Mouse (Mus musculus): Measurements from ENCODE around the gene Asprv1.

Asprv1 gene

DNA sequence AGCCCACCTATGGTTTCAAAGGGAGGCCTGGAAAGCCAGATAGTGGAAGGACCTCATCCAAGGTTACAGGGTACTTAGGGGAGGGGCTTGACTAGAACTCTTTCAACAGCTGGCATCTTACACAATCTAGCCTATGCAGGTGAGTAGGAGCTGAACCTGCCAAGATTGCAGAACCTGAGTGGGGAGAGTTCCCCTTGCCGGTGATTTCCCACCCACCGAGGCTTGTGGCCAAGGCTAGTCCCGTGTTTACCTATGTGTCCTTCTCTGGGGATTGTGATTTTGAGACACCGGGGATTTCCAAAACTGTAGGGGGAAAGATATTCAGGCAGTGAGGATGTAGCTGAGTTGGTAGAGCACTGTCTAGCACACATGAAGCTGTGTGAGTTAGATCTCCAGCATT lies 12.7 kb upstream of the Asprv1 start:
- DNase-seq (ENCODE audit: low spot score in 2 of 2) = no peak

DNA sequence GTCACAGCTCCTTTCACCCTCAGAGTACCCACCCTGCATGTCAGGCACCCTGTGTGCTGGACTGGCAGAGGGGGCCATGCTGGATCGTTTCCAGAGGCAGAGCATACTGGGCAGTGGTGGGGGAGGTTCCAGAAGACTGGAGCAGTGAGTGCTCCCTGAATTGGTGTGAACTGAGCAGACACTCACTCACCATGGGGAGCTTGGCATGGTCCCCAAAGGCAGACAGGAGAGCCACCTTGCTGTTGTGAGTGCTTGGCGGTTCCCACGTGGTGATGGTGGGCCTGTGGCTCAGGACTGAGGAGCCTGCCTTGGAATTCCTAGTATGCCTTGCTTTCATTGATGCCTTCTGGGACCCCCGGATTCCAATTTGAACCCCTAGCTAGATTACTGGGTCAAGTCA lies 4.8 kb upstream of the Asprv1 start:
- no peak for DNase-seq (ENCODE audit: low spot score in 2 of 2)

DNA sequence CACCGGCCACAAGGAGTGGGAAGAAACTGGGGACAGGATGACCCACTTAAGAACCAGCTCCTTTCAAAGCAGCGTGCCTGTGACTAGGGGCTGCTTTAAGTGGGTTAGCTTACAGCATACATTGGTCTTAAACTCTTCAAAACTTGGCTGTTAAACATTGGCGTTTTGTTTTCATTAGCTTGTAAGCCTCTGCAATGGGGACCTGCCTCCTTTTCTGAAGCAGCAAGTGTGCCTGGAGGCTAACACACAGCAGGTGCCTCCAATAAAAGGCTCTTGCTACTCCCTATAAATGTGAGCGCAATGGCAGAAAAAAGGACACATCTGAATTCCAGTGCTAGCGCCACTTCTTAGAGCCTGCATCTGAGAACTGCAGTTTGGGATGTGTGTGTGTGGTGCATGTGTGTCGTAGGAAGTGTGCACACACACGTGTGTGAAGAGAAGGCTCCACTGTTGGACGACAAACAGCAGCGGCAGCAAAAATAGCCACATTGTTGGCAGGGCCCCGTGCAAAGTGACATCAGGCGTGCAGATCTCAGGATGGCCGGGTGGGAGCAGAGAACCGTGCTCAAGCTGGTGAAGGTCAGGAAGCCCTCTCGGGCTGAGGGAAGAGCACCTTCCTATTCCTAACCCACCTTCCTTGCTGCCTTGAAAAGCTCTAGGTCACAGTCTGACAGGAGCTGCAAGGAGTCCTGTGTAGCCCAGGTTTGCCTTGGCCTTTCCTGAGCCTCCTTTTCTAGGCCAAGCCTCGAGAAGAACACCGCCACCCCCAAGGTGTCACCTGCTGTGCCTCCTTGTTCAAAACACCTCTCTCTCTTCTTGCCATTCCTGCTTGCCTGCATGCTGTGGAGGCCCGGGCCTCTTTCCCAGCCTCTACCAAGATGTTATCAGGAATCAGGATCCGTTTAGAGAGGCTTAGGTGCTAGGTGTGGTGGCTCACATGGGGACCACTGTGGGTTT lies 3.6 kb upstream of the Asprv1 start:
- no peak for DNase-seq (ENCODE audit: low spot score in 2 of 2)

DNA sequence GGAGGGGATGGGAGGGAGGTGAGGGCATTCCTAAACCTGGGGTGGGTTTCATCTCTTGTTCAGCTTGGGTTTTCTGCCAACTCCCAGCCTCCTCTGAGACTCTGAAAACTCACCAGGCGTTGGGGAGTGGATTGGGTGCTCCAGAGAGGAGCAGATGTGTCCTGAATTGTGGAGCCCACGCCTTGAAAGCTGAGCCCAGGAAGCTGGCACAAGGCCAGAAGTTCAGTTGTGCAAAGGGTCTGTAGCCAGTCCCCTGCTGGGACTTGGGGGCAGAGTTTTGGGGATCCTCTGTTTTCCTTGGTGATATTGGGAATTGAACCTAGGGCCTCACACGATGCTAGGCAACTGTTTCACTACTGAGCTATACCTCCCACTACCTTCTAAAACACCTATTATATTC lies 2.2 kb downstream of the Asprv1 start:
- DNase-seq (ENCODE audit: low spot score in 2 of 2) = peak in 1 of 2 experiments; percentile 61

DNA sequence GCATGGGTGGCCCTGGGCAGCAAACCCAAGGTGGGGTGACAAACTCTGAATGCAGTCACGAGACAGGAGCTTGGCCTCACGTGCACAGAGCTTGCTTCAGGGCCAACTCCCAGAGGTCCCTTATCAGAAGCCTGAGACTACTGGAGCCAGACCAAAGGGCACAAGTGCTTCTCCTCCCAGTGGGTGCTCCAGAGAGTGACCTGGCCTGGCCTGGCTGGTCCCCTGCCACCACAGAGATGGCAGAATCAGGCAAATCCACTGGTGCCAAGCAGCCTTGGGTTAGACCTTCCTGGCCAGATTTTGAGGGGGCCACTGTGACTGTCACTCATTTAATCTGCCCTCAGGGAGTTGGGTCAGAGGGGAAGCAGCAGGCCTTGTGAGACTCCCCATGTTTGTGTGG lies 8.5 kb downstream of the Asprv1 start:
- peak; percentile 65 to 74 for DNase-seq (ENCODE audit: low spot score in 2 of 2)

DNA sequence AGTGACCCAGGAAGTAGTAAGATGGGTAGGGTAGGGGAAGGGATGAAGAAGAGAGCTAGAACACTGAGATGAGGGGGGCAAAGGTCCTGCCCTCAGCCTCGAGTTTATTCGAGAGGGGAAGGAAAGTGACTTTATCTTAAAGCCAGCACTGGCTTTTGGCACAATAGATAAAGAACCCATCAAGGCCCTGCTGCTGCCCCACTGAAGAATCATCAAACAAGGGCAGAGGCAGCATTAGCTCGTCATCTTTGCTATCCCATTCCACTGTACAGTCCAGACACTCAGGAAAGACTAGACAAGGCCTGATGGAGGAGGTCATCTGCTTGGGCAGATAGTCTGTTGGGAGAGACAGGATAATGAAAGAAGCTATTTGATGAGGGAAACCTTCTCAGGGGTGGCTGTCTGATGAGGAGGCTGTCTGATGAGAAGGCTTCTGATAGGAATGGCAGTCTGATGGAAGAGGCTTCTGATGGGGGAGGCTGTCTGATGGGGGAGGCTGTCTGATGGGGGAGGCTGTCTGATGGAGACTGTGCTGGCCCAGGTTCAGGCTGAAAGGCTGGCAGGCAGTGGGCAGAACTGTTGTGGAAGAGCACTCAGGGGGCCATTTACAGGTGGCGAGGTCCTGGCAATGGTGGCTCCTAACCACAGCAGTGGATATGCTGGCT lies 9.3 kb downstream of the Asprv1 start:
- peak; percentile 57 to 67 for DNase-seq (ENCODE audit: low spot score in 2 of 2)

DNA sequence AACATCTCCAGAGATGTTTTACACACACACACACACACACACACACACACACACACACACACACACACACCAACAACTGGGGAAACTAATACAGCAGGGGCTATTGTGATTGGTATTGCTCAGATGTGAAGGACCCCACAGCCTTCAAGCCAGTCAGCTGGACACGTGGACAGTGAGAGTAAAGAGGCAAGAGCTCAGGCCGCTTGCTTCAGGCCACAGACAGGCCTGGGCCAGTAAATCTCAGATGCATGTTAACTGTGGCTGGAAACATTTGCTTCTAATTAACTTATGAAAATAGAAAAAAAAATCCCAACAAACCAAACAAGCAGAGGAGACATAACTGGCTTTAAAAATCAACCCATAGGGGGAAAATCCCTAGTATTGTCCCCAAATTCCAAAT lies 9.9 kb downstream of the Asprv1 start:
- peak in 1 of 2 experiments; percentile 61 for DNase-seq (ENCODE audit: low spot score in 2 of 2)

DNA sequence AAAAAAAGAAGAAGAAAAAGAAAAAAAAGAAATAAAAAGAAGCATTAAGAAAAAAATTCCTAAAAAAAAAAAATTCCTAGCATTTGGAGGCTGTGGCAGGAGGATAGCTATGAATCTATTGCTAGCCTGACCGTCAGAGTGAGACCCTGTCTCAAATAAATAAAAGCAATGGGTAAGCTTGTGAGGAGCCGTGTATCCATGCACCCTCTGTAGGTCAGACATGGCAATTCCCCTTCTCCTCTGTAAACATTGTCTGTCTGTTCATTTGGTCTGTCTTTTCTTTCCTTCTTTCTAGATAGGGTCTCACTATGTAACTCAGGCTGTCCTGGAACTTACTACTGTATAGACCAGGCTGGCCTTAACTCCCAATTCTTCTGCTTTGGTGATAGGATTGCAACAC lies 10.5 kb downstream of the Asprv1 start:
- DNase-seq (ENCODE audit: low spot score in 2 of 2) = no peak

DNA sequence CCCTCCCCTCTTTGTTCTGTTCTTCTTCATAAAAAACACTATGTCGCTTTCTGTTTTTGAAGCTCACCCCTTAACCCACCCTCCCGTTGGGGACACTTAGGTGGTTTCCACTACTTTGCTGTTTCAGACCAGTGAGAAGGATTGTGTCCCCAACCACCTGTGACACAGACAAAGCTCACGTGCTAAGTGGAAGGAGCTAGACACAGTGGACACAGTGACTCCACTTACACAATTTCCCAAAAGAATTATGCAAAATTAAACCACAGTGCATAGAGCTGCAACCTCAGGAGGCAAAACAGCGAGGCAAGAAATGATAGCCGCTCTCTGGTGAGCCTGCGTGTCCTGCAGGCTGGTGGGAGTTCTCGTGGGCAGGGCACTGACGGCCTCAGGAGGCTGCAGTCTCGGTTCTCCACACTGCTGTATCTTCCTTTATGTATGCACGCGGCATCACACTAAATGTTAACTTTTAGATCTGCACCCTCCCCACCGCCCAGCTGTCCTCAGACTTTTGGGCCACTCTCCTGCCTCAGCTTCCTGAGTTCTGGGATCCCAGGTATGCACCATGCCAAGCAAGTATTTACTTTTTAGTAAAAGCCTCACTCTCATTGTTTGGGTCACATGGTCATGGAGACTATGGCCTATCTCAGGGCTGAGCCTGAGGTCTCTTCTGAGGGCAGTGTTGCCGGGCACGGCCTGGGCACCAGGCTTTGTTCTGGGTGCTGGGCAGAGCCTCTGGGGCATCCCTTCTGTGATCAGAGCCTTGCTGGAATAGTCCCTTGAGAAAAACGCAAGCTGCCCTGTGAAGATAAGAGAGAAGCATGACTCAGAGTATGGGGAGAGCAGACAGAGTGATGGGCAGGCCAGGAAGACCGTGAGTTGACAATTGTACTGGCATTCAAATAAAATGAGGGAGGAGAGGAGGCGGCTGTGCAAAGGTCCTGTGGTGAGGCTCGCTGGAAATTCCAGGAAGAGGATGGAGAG lies 11.5 kb downstream of the Asprv1 start:
- peak; percentile 70 to 82 for DNase-seq (ENCODE audit: low spot score in 2 of 2)

DNA sequence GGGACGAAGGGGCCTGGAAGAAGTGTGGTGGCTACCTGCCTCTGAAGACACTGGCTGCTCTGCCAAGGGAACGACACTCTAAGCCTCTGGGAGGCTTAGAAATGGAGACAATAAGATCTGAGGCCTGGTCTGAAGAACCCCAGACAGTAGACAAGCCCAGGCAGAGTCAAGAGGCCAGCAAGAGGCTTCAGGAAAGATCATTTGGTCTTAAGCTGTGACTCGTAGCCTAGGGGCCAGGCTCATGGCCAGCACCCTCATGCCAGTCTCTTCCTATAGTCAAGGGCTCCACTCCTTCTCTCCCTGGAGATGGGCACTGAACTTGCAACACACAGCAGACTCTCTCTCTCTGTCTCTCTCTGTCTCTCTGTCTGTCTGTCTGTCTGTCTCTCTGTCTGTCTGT lies 12.2 kb downstream of the Asprv1 start:
- no peak for DNase-seq (ENCODE audit: low spot score in 2 of 2)

DNA sequence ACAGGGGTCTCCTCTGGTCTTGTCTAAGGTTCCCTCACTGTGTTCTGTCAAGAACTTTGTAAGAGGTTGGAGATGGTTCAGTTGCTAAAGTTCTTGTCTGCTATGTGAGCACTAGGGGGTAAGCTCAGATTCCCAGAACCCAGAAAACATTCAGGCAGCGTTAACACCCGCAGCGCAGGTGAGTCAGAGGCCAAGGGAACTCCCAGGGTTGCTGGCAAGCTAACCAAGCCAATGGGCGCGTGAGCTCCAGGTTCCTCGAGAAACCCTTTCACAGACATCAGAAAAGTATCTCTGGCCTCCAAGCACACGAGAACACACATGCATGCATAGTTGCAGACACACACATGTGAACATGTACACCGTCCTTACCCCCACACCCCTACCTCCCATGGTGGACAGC lies 12.8 kb downstream of the Asprv1 start:
- DNase-seq (ENCODE audit: low spot score in 2 of 2) = no peak

DNA sequence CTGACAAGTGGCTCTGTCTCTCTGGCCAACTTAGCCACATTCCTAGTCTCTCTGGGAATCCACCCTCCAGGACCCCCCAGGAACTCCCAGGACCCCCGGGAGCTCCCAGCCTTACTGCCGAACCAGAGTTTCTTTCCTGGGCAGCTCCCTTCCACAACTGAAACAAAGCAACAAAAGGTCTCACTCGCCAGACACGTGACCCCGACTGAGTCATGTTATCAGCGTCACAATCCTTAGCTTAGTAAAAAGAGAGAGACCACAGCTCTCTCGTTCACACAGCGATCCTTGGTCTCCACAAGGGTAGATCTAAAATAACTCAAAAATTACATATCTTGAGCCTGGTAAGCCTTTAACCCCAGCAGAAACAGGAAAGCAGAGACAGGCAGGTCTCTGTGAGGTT lies 13.8 kb downstream of the Asprv1 start:
- DNase-seq (ENCODE audit: low spot score in 2 of 2) = no peak

DNA sequence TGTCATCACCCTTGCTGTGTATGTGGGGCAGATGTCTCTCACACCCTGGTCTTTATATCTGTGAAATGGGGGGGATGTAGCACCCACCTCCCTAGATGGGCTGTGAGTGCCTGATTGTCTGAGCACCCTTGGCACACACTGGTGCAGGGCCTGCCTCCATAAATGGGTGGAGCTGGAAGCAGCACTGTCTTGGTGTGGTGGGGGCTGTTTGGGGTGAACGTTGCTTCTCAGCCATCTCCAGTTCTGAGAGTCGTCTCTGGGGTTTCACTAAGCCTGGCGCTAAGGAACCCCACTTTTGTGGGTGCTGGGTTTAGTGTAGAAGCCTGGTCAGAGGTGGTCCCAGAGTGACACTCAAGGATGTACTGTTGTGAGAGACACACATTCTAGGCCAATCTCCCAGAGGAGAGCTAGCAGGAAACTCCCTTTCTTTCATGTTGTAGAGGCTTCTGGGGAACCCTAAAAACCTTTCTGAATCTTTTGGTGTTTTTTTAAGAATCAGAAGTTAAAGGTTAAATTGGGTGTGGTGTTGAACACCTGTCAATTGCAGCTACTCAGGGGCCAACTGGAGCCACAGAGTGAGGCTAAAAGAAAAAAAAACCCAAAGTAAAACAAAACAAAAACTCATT lies 16.9 kb downstream of the Asprv1 start:
- no peak for DNase-seq (ENCODE audit: low spot score in 2 of 2)

DNA sequence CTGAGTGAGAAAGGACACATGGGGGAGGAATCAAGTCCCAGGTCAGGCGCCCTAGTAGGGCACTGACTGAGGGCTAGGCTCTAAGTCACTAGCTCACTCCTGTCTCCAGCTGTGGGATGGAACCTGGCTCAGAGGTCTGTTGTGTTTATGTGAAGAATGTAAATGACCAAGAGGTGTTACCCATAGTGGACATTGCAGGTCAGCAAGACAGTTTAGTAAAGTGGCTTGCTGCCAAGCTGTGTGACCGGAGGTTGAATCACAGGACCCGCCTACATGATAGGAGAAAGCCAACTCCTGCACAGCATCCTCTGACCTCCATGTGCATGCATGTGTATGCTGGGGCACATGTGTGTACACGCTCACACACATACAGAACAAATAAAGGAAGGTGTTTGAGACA lies 17.6 kb downstream of the Asprv1 start:
- no peak for DNase-seq (ENCODE audit: low spot score in 2 of 2)

DNA sequence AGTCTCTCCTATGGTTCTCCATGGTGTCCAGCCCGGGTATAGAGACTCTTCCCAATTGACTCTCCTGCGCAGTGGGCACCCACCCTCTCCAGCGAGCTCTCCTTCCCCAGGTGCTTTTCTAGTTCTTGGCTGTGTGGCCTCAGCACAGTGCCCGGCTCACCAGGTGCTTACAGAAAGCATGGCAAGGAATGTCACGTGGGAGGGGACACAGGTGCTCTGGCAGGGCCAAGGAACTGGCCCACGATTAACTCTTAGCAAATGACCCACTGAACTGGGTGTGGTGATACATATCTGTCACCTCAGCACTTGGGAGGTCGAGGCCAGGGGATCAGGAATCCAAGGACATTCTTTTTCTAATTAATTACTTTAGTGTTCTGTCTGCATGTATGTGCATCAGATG lies 18.2 kb downstream of the Asprv1 start:
- no peak for DNase-seq (ENCODE audit: low spot score in 2 of 2)

DNA sequence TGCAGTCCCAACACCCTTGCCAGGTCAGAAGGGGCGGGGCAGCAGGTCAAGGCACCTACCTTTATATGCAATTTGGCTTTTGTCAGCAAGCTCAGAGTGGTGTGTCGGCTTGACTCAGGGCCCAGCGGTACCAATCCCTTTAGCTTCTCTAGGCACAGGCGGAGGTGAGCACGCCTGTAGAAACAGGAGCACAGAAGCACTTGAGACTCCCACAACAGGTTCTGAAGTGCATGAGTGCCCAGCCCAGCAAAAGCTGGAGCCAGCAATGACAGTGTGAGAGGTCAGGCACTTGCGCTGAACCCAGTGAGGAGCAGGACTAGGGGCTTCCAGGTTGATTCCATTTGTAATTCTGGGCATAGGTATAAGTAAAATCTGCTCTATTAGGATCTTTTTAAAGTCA lies 25.1 kb downstream of the Asprv1 start:
- DNase-seq (ENCODE audit: low spot score in 2 of 2) = no peak

DNA sequence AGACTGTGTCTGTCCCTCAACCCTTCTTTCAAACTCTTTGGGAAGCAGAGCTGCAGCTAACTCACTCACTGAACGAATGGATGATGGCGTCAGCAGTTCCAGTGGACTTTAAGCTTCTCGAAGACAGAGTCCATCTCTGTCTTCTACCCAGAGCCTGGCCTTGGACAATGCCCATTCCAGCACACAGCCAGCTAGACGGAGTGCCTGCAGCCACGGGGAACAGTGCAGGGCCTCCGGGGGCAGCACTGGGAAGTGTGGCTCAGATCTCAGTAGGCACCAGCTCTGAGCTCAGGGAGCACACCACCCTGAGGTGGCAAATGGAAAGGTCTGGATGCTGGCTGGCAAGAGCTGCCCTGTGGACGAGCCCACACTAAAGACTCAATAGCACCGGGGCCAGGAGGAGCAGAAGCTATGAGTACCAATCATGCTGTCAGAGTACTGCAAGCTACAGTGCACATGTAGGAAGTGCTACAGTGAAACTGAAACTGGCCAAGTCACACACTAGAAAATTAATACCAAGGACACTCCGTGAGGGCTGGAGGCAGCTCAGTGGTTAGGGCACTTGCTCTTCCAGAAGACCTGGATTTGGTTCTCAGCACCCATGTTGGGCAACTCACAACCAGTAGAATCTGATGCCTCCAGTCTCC lies 26.4 kb downstream of the Asprv1 start:
- DNase-seq (ENCODE audit: low spot score in 2 of 2) = no peak

DNA sequence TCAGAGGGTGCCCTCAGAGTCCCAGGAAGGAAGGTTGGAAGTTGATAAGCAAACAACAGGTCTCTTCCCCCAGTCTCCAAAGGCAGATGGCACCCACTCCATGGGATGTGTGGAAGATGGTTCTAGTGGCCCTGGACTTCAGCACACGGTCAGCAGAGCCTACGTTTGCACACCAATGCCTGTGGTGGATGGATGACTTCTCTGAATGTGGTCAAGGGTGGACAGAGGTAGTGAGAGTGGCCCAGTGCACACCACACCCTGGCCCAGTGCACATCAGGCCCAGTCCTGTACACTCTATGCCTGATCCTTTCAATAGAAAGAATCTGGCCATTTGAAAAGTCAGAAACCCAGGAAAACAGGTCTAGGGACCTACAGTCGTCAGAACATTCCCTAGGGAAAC lies 30.5 kb downstream of the Asprv1 start:
- DNase-seq (ENCODE audit: low spot score in 2 of 2) = peak in 1 of 2 experiments; percentile 54

DNA sequence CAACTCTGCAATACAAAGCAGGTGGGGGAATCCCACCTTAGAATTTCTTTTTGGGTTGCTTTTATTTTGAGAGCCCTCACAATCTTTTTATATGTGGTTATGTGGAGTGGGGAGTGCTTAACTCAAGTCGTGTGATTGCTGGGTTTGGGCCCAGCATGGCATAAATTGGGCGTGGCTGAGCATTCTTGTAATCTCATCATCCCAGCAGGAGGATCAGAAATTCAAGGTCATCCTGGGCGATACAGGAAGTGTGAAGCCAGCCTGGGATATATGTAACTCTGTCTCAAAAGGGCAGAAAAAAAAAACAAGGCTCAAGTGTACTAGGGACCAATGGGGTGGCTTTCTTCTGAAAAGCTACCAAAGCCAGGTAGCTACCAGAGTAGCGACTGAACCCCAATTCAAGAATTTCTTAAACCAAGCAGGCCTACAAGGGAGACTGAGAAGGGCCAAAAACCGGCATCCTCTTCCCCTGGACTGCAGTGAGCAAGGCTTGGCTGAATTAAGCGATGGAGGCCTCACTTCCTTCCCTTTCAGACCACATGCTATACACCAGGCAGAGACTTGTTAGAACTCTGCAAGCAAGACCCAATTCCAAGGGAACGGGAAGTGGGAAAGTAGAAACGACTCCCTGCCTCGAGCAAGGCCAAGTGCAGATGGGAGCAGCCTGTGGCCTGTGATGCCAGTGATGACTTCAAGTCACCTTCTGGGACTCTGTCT lies 32.4 kb downstream of the Asprv1 start:
- peak in 1 of 2 experiments; percentile 69 for DNase-seq (ENCODE audit: low spot score in 2 of 2)

DNA sequence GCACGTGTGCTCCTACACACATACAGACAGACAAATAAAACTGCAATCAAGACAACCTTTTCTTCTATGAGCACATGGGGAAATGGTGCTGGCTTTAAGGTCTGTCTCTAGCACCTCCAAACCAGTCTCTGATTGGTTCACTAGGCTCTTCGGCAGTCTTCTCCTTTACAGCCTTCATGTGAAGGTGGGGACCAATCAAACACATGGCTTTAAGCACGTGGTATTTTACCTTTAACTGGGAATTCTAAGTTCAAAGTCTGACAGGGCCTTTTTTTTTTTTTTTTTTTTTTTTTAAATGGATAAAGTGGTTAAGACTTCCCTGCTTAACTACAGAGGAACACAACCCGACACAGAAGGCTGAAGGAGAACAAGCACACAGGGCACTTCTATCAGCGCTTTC lies 37.1 kb downstream of the Asprv1 start:
- no peak for DNase-seq (ENCODE audit: low spot score in 2 of 2)
